Mouse (Mus musculus) embryo, embryonic 10.5 days (tissue): ENCODE results near the gene Hist1h2bk.

Source experiments
- DNase-seq: peaks from one replicate; pipeline ENCODE4 v3.0.0-alpha.2; 2015; ENCODE audit warnings: low spot score

Hist1h2bk gene

DNA sequence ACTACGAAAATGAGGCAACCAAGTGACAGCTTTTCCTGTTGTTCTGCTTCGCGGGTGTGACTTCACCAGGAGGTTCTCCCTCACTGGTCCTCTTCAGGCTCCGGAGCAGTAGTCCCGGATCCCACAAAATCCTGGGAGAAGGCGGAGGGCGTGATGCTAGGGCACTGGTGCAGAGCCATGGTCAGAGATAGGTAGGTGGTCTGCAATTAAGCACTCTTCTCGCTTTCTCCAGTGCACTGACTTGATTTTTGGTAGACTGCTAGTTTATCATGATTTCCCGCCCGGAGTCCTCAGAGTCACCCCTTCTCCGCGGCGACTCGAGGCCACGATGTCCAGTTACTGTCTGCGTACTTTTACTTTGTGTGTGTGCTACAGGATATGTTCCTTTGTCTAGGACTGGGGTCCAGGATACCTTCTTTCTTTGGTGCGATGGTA lies 21.2 kb upstream of the Hist1h2bk start:
- peak; percentile 60 for DNase-seq

DNA sequence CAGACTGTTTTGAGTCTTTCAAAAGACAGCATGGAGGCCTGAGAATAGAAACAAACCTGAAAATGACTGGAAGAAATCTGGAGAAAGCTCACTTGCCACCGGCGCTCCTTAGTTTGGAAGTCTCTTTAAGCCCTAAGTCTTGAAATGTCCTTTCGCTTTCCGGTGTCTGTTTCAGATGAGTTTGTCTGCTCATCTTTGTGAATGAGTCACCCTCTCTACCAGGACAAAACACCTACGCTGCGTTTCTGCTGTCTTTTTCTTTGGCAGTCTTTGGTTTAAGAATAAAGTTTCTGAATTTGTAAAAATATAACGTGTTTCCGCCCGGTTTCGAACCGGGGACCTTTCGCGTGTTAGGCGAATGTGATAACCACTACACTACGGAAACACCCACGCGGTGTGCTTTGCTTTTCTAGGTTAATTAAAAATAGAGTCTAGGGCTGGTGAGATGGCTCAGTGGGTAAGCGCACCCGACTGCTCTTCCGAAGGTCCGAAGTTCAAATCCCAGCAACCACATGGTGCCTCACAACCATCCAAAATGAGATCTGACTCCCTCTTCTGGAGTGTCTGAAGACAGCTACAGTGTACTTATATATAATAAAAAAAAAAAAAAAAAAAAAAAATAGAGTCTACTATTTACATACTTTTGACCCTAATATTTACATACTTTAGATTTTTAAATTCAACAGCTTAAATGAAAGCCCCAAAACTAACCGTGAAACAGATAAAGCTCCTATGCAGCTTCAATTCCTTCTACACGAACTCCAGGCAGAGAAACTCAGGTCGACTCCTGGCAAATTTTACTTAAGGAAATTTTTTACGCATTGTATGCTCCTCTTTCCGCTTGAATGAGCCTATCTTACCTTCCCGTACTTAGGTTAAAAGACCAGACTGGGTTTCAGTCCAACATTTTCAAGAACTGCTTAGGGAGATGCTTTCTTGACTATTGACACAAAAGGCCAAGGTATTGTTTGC lies 19.9 kb upstream of the Hist1h2bk start:
- peak; percentile 95 for DNase-seq

DNA sequence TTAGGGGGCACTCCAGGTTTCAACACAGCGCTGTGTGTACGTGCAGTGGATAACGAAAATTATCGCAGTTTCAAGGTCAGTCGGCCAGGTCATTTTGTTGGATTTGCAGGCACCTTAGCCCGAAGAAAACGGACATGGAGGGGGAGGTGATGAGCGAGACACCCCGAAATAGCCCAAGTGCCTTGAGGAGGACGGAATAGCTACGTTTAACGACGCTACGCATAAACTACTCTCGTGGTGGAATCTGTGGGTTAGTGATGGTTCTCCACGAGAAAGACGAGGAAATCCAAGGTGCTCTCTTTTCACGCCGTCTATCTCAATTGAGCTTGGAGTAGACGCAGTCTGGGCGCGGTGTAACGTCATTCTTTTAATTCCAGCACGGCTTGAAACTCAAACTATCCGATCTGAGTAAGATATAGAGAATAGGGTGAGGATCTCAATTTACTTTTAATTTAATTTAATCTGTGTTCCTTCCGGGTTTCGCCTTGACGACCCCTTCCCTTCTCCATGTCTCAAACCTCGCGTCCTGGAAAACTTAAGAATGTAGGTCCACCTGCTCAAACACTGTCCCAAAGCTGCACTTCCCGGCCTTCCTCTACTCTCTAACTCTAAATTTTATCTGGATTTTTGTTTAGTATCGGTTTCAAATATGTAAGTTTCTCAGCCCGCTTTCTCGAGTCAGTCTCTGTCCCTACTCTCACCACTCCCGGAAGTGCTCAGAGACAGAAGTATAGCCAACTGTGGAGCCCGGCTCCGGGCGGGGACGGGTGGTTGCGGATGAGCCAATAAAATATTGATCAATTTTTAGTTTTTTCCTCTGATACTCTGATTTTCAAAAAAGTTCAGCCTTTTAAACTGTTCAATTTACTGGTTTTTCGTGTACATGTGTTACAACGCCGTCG lies 15.5 kb upstream of the Hist1h2bk start:
- DNase-seq = peak; percentile 70

DNA sequence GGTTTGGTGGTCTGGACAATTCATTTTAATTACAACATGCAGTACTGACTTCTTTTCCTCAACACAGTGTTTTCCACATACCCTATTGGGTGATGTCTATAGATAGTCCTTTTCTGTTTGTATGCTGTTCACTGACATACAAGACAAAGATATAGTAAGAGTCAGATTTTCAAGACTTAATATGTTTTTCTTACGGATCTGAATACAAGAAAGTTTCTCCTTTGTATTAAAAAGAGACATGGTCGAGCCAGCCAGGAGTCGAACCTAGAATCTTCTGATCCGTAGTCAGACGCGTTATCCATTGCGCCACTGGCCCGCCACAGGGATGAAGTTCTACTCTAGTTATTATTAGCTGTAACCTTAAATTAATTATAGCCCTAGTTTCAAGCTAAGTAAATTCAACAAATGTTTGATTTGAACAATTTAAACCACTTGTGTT lies 14.8 kb upstream of the Hist1h2bk start:
- DNase-seq = peak; percentile 91

DNA sequence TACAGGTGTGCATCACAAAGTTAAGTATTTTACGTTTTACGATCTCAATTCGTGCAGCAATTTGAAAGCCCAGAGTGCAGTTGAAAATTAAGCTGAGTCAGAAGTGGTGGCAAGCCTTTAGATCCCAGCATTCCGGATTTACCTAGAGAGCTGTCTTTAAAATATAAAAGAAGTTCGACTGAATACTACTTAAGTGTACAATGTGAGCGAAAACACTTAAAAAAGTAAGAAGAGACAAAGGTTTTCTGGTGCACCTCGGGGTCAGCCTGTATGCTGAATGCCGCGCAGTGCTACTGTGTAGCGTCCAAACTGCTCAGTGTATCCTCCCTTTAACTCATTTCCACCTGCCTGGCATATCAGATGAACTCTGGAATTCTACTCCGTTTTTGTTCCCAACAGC lies 14.1 kb upstream of the Hist1h2bk start:
- DNase-seq = peak; percentile 74

DNA sequence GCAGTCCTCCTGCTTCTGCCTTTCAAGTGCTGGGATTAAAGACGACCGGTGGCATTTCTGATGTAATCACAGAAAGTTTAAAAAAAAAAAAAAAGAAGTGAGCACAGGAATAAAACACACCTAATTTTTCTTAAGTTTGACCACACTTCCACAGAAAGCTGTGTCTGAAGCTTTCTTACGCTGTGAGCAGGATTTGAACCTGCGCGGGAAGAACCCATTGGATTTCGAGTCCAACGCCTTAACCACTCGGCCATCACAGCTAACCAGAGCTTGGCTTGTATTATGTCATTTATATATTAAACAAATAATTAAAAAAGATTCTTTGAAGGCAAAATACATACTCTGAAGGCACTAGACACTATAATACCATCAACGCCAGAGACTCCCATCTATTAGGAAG lies 13.4 kb upstream of the Hist1h2bk start:
- peak; percentile 95 for DNase-seq

DNA sequence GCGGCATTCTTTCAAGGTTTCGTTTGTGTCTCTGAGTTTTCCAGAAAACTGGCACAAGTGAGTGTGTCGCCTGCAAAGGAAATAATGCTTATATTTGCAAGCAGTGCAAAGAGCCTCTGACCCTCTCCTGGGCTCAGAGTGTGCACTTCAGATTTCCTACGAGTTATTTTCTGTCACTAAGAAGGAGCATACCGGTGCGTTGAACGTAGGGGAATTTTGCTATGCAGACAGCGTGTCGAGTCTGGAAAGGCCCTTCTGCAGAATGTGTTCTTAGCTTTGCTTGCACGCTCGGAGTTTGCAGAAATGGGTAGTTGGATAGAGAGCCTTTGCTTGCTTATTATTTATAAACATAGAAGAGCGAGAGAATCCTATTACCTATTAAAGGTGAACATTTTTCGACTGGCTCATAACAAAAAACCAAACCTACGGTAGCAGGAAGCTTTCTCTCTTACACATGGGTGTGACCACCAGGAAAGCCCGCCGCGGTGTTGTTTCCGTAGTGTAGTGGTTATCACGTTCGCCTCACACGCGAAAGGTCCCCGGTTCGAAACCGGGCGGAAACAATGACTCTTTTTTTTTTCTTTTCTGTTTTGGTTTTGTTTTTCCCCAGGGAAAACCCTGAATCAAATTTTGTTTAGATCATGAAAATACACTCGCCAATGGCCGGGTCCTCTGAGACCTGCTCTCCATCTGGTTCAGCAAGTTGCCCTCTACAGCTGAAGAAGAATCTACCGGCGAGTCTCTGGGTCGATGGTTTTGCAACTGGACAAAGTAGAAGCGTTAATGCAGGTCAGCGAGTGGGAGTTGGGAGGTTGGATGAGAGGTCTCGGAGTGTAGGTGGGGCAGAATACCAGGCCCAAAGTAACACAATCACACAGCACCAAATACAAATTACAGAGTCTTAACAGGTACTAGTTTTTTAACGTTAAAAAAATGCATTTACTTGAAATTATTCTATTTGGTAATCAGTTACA lies 9.3 kb upstream of the Hist1h2bk start:
- peak; percentile 98 for DNase-seq

DNA sequence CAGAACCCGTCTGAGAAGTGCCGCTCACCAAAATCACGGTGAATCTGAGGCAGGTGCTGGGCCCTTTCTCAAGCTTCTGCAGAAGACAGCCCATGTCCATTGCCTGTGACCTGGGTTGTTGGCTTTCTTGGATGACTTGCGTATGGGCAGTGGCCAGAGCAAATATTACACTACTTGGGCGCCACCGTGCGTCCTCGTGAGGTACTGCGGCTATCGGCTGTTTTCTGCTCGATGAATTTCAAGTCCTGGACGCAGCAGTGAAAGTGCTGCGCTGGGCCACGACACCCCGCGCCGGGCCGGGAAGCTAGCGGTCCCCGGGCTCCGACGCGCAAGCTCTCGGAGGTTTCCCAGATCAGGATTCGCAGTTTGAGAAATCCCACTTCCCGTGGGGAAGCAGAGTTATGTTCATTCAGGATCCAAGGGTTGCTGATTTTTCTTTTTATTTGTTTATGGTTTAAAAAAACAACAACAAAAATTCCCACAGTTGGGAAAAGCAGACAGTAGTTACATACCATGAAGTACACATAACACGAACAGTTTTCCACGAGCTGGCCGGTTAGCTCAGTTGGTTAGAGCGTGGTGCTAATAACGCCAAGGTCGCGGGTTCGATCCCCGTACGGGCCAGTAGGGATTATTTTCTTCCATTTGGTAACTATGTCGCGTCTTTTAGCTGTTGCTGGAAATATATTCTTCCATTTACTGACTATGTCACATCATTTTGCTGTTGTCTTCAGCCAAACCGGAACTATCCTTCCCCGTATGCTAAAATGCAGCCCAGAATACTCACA lies 6.8 kb upstream of the Hist1h2bk start:
- DNase-seq = peak; percentile 97

DNA sequence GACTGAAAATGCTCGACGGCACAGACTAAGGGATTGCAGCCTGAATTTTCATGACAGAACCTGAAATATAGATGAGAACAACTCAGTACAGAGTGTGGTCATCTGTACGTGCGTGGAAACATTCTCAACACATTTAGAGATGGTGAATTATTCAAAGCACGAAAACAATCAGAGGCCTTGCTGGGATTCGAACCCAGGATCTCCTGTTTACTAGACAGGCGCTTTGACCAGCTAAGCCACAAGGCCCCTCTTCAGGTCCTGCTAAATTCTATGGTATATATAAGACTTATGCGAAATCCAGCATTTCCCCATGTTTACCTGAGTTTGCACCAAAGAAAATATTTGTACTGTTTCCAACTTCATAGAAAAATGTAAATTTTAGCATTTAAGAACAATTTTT lies 5.7 kb upstream of the Hist1h2bk start:
- DNase-seq = peak; percentile 81

DNA sequence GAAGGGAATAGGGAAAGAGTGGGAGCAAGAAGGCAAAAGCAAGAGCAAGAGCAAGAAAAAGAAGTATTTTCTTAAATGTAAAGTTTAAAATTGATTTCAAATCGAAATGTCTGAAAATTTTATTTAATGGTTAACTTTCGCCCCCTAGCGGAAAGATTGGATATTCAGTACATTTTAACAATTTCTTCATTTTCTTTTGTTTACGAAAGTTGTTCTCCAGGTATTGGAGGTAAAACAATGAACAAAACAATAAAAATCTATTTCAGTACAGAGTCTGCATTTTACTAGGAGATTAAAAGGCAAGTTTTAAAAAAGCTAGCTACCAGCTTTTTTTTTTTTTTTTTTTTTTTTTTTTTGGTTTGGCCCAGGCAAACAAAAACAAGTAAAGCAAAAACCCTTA lies 5.2 kb upstream of the Hist1h2bk start:
- DNase-seq = peak; percentile 81

DNA sequence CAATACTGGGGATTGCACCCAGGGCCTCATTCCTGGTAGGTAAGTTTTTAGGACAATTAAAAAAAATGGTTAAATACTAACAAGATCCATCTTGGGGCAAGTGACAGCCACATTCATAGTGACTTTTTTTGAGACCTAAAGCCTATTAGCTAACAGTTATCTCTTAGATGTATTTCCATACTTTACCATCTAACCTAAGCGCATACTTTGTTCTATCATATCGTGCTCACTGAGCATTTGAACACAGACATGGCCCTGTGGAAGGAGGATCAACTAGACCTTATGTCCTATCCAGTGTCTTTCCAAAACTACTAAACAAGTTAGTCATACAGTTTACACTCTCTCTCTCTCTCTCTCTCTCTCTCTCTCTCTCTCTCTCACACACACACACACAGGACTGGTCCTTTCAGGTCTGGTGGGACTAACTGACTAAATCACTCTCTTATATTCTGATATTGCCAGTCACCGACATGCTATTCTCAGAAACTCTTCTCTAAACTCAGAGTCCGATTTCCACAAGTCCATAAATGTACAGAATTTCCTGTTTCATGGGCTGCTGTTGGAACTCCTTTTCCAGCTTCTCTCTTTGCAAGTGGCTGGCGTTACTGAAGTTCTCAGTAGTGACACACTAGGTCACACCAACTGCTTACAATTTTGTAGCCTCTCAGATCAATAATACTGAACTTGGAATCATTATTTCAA lies 1.8 kb upstream of the Hist1h2bk start:
- DNase-seq = peak; percentile 68

DNA sequence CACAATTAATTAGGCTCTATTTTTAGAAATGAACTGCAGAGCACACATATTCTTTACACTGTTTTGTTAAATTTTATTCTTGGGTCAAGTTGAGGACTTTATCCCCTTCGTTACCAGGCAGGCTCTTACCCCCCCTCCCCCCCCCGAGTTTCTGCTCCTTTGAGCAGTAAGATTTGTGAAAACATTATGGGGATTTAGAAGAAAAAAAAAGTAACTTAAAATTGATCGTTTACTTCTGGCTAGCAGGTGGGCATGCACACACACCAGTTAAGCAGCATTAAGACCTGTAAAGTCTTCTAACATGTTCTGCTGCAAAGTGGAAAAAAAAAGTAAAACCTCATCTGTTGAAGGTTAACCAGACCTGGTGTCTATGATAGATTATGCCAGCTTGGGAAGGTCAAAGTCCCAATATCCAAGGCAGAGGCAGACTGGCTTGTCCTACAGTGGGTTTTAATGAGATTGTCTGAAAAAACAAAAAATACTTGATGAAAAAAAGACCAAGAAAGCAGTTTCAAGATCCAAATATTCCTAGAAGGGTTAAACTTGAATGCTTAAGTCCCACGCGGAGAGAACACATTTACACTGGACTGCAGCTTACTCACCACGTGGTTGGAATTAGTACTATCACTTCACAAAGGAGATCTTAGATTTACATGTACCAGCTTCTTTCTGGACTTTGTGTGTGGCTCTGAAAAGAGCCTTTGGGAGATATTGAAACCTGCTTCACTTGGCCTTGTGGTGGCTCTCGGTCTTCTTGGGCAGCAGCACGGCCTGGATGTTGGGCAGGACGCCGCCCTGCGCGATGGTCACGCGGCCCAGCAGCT lies 1.0 kb upstream of the Hist1h2bk start:
- peak; percentile 76 for DNase-seq

DNA sequence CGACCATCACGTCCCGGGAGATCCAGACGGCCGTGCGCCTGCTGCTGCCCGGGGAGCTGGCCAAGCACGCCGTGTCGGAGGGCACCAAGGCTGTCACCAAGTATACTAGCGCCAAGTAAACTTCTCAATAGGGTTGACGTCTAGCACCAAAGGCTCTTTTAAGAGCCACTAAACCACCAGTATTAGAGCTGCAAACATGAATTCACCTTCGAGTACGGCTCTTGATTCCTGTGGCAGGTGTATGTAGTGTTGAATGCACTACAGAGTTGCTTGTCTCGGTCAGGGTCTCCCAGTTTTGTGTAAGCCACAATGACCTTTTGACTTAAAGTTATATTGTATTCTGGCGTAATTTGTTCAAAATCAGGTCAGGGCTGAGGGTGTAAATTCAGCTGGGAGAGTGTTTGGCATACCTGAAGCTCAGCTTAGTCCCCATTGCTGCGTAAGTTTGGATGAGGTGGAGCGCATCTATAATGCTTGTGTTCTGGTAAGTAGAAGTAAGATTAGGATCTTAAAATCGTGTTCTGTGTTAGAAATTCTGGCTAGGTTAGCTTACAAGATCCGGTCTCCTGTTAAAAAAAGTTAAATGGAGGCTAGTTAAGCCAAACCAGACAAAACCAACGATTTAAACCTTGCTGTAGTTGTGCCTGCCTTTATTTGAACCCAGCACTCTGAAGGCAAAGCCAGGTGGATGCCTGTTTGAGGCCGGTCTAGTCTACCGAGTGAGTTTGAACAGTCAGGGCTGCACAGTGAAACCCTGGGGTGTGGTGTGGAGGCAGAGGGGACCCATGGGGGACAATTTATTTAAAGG lies 683 bp downstream of the Hist1h2bk start:
- DNase-seq = peak; percentile 82

DNA sequence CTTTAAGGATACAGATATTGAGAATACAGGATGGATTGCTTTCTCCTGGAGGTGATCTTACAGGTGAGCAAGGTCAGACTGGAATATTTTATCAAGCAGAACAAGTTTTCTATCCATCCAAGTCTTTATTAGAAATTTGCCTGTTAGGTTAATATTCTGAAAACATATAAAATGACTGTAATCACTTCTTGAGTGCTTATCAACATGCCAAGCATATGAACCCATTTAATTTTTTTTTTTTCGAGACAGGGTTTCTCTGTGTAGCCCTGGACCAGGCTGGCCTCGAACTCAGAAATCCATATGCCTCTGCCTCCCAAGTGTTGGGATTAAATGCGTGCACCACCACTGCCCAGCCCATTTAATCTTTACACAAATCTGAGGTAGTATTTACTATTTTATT lies 1.3 kb downstream of the Hist1h2bk start:
- DNase-seq = no peak

DNA sequence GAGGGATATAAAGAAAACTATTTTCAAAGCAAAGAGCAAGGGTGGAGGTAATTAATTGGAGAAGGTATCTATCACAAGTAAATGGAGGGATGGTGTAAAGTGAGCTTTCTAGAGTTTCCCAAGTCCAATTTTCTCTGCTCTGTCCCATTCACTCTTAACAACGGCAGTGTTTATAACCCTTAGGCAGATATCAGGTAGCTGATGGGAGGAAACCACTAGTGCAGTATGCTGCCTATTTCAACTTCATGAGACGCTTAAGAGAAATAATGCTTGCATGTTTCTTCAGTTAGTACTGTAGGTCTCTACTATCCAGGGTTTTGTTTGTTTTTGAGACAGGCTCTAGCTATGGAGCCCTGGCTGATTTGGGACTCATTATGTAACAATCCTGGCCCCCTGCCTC lies 1.7 kb downstream of the Hist1h2bk start:
- DNase-seq = peak; percentile 41

DNA sequence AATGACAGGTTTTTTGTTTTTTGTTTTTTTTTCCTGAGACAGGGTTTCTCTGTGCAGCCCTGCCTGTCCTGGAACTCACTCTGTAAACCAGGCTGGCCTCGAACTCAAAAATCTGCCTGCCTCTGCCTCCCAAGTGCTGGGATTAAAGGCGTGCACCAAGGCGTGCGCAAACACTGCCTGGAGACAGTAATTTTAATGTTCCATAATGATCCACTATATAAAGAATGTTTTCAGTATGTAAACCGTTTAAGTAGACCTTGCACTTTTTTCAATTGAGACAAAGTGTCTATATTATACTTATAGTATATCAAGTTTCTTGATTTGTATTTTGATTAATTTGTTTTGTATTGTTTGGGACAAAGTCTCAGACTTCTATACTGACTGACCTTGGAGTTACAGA lies 3.7 kb downstream of the Hist1h2bk start:
- DNase-seq = no peak

DNA sequence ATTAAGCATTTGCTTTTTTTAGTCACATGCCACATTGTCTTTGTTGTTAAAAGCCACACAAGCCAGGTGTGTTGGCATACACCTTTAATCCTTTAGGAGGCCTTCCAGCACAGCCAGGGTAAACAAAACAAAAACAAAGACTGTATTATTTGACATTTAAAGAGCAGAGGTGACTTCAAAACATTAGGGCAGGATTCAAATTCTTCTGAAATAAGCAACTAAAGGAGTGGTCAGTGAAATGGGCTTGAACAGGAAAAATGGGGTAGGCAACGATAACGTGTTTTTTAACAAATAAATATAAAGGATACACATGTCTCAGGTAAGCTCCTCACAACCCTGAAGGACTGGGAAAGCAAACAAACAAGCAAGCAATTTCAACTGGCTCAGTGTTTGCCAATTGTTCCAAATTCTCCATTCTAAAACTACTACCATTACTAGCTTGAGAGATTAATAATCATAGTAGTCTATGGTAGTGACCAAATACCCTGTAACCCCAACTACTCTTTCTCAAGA lies 4.3 kb downstream of the Hist1h2bk start:
- no peak for DNase-seq
